In the genomic region with DNA sequence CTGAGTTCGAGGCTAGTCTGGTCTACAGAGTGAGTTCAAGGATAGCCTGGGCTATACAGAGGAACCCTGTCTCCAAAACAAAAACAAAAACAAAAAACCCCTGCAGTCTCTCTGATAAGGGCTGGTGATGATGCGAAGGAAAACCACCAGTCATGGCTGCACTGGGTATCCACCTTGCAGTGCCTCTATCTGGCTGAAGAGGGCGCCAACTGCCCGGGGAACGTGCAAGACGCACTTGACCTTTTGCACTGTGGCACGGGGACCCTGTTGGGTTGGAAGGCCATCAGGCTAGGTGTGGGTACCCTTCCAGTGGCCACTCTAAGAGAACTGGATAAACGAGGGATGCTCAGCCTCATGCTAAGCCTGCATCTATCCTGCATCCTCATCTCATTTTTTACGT, we compare ENCODE assay signal across 9 mouse cellular contexts. TPM values are rescaled to one million over a fixed set of nuclear protein-coding genes. Genes with fewer than 3 reads are reported as not detected.
A peak's percentile ranks its signal among the peaks of the same experiment; 100 is the strongest.
DNase-seq lines count a peak whose midpoint lies in the region; ATAC-seq and TF ChIP-seq lines count a peak whose summit lies in the region.
"Had no signal": no experiment of that assay in that cellular context is flagged by ENCODE, and none has a peak within 500 bp of the region (broad histone marks: within the 10 kb centered on the region; RNA-seq: fewer than 3 reads in every experiment).

No protein-coding gene starts in this region.

- H3K27me3 ChIP-seq in cerebellum, adult 2 months (ENCODE audit: control insufficient read depth, insufficient read depth, low read length) = no peaks in the 10 kb centered on the region
- no peaks in the 10 kb centered on the region for H3K27me3 ChIP-seq in erythroblast, embryonic 14.5 days (ENCODE audit: control insufficient read depth)

- WGBS in cerebellum, adult 2 months = 26% methylated on average over 9 of the region's 9 CpGs

- no peak overlapping the region for H3K27ac ChIP-seq in cerebellum, adult 2 months (ENCODE audit: insufficient read depth, low read length)

- no peak overlapping the region for H3K4me3 ChIP-seq in cerebellum, adult 2 months (replicated peaks; ENCODE audit: insufficient read depth, low read depth, low read length)
- peak overlapping the region; percentile 67 for H3K4me3 ChIP-seq in erythroblast, embryonic 14.5 days (replicated peaks)

- peaks cover 33% of the 10 kb centered on the region for H3K36me3 ChIP-seq in erythroblast, embryonic 14.5 days (ENCODE audit: control insufficient read depth)

- no peaks in the 10 kb centered on the region for H3K9me3 ChIP-seq in erythroblast, embryonic 14.5 days (ENCODE audit: control insufficient read depth, low read length)

- ATAC-seq in cerebellum, adult (ENCODE audit: insufficient number of reproducible peaks, low FRiP score, low TSS enrichment) = no peak

- 0 out of 2 replicates have a peak, but pooled peaks cover 7% of the 10 kb centered on the region for H3K4me1 ChIP-seq in cerebellum, adult 2 months (ENCODE audit: control insufficient read depth, insufficient read depth, low read length)
- H3K4me1 ChIP-seq in erythroblast, embryonic 14.5 days (ENCODE audit: control insufficient read depth) = peaks cover 92% of the 10 kb centered on the region

- DNase-seq in cerebellum, adult 2 months = peak; percentile 42 to 60
- peak; percentile 72 for DNase-seq in 416B (ENCODE audit: low read depth)
- peak; percentile 80 for DNase-seq in adrenal gland, postnatal 14 days
- DNase-seq in kidney, postnatal 14 days = peak; percentile 45
- peak; percentile 50 for DNase-seq in lung, postnatal 25 days (ENCODE audit: low spot score)
- peak; percentile 93 to 98 for DNase-seq in spleen, postnatal 4 days (ENCODE audit: low spot score in 2 of 2)

- TF ChIP-seq CTCF in cerebellum, adult 2 months (IDR thresholded peaks at IDR 0.05; ENCODE audit: borderline replicate concordance, insufficient read depth, low read depth, low read length) = peak; percentile 86

- TF ChIP-seq POLR2A in cerebellum, adult 2 months (IDR thresholded peaks at IDR 0.05; ENCODE audit: borderline replicate concordance, insufficient read depth, low read length) = no peak

RNA-seq across cellular contexts. Expression of a gene that starts 11.3 kb away (rescaled TPM):
- not detected in 2 replicates for polyA plus RNA-seq in cerebellum, adult 2 months (2012; rRNA removed)
- not detected in 2 replicates for total RNA-seq in adrenal gland, postnatal 14 days (2021)
- polyA plus RNA-seq in erythroblast, embryonic 14.5 days (2012) = not detected in 2 replicates
- polyA plus RNA-seq: heart, embryonic 16.5 days had no signal

RNA-seq across cellular contexts. Expression of a gene that starts 19.7 kb away (rescaled TPM):
- polyA plus RNA-seq in cerebellum, adult 2 months (2012; rRNA removed) = 0.03 and 0.05 TPM in 2 replicates
- not detected in 2 replicates for total RNA-seq in adrenal gland, postnatal 14 days (2021)
- not detected in 2 replicates for polyA plus RNA-seq in erythroblast, embryonic 14.5 days (2012)

Comparison
In these comparisons a context has a peak if more than half of its experiments do, and no peak if none do; other contexts are left out.
1. DNase-seq: peak in every context shown above with its lines; median percentile 96 in spleen, postnatal 4 days; 80 in adrenal gland, postnatal 14 days; 72 in 416B; 51 in cerebellum, adult 2 months; 50 in lung, postnatal 25 days; 45 in kidney, postnatal 14 days.